Mouse (Mus musculus): ENCODE measurements at regions not wholly inside any gene's neighbourhood (a gene's known extent, or its start where the extent isn't known, plus 50 kb on each side); places are given as distances from the start of the nearest gene placed in this dataset.

GRCm38 (mm10) chr4:47610913-47611312 lies 136.5 kb downstream of the Sec61b start:
- TF ChIP-seq MYOG (IDR thresholded peaks at IDR 0.05; ENCODE audit: control insufficient read depth, extremely low read depth, insufficient read length): no peak
- no peak for TF ChIP-seq CTCF (IDR thresholded peaks at IDR 0.05; ENCODE audit: control insufficient read depth, insufficient read depth, insufficient read length)
- TF ChIP-seq CEBPB (IDR thresholded peaks at IDR 0.05; ENCODE audit: low read depth): no peak
- TF ChIP-seq USF1 (IDR thresholded peaks at IDR 0.05; ENCODE audit: low read depth): no peak
- TF ChIP-seq MYOD1 (IDR thresholded peaks at IDR 0.05; ENCODE audit: control insufficient read depth, insufficient read length, low read depth): no peak
- TF ChIP-seq MAX (IDR thresholded peaks at IDR 0.05): no peak
